12 mouse cellular contexts compared by ENCODE assay signal in genomic region chr5:123985434-123985833, GRCm38 (mm10). TPM values are rescaled to one million over a fixed set of nuclear protein-coding genes. Genes with fewer than 3 reads are reported as not detected.
A peak's percentile ranks its signal among the peaks of the same experiment; 100 is the strongest.
DNase-seq lines count a peak whose midpoint lies in the region; ATAC-seq lines count a peak whose summit lies in the region.
"Had no signal": no experiment of that assay in that cellular context is flagged by ENCODE, and none has a peak within 500 bp of the region (broad histone marks: within the 10 kb centered on the region; RNA-seq: fewer than 3 reads in every experiment).

No protein-coding gene starts in this region.

- no peak overlapping the region for H3K27ac ChIP-seq in embryonic facial prominence, embryonic 12.5 days
- H3K27ac ChIP-seq in embryonic facial prominence, embryonic 10.5 days (replicated peaks), result no peak overlapping the region; the same call in 1 of the 2 replicates
- H3K27ac ChIP-seq in heart, embryonic 16.5 days (ENCODE audit: low read length), result peak overlapping the region; percentile 30
- no peak overlapping the region for H3K27ac ChIP-seq in limb, embryonic 13.5 days
- H3K27ac ChIP-seq: macrophage had no signal

- DNase-seq in embryonic facial prominence, embryonic 10.5 days (ENCODE audit: low spot score), result no peak
- DNase-seq in heart, adult 18-20 months, result no peak
- DNase-seq in layer of hippocampus, adult 9-11 months, result peak; percentile 82
- DNase-seq in layer of hippocampus, postnatal 25 days (ENCODE audit: extremely low spot score in 1 of 2, low spot score in 1 of 2), result no peak
- DNase-seq: kidney, adult 11 months; lung, adult 18-20 months; right cerebral cortex, postnatal 25 days; thymus, adult 2 months had no signal

- H3K9ac ChIP-seq in embryonic facial prominence, embryonic 12.5 days, result peak overlapping the region; percentile 27; the same call in 1 of the 2 replicates
- H3K9ac ChIP-seq in heart, embryonic 16.5 days (ENCODE audit: low read length), result peak overlapping the region; percentile 47
- 0 out of 2 replicates have a peak overlapping the region, but pooled peaks have one; percentile 13 for H3K9ac ChIP-seq in limb, embryonic 13.5 days

- no peak for ATAC-seq in embryonic facial prominence, embryonic 12.5 days (ENCODE audit: insufficient number of reproducible peaks, insufficient read depth, low FRiP score, low TSS enrichment)
- 0 out of 2 replicates have a peak, but pooled peaks have one; percentile 11 for ATAC-seq in heart, embryonic 16.5 days (replicated peaks; ENCODE audit: extremely low read depth, insufficient read depth, low FRiP score)
- ATAC-seq in limb, embryonic 13.5 days (ENCODE audit: low FRiP score, low read depth), result peak; percentile 44; the same call in 1 of the 2 replicates

- H3K4me3 ChIP-seq in embryonic facial prominence, embryonic 12.5 days, result no peak overlapping the region
- no peak overlapping the region for H3K4me3 ChIP-seq in embryonic facial prominence, embryonic 10.5 days
- no peak overlapping the region for H3K4me3 ChIP-seq in heart, embryonic 16.5 days (ENCODE audit: low read length)
- H3K4me3 ChIP-seq in limb, embryonic 13.5 days, result no peak overlapping the region

- peaks cover 13% of the 10 kb centered on the region; the same call in 1 of the 2 replicates for H3K4me1 ChIP-seq in embryonic facial prominence, embryonic 12.5 days
- H3K4me1 ChIP-seq in embryonic facial prominence, embryonic 10.5 days, result peaks cover 44% of the 10 kb centered on the region
- peaks cover 49% of the 10 kb centered on the region for H3K4me1 ChIP-seq in heart, embryonic 16.5 days (ENCODE audit: control insufficient read depth, insufficient read depth, low read length)
- H3K4me1 ChIP-seq in limb, embryonic 13.5 days, result peaks cover 13% of the 10 kb centered on the region

- H3K9me3 ChIP-seq in embryonic facial prominence, embryonic 12.5 days, result no peaks in the 10 kb centered on the region
- H3K9me3 ChIP-seq in embryonic facial prominence, embryonic 10.5 days, result no peaks in the 10 kb centered on the region
- no peaks in the 10 kb centered on the region for H3K9me3 ChIP-seq in heart, embryonic 16.5 days (replicated peaks; ENCODE audit: control insufficient read depth, low read length)
- no peaks in the 10 kb centered on the region for H3K9me3 ChIP-seq in limb, embryonic 13.5 days

- H3K4me2 ChIP-seq in embryonic facial prominence, embryonic 12.5 days (replicated peaks), result no peak overlapping the region
- H3K4me2 ChIP-seq in heart, embryonic 16.5 days (ENCODE audit: low read depth, low read length), result no peak overlapping the region
- no peak overlapping the region for H3K4me2 ChIP-seq in limb, embryonic 13.5 days (replicated peaks)

- 0 out of 2 replicates have a peak, but pooled peaks cover 3% of the 10 kb centered on the region for H3K27me3 ChIP-seq in embryonic facial prominence, embryonic 12.5 days
- no peaks in the 10 kb centered on the region for H3K27me3 ChIP-seq in embryonic facial prominence, embryonic 10.5 days (replicated peaks; ENCODE audit: low read depth, poor library complexity, severe bottlenecking)
- H3K27me3 ChIP-seq in heart, embryonic 16.5 days (ENCODE audit: control insufficient read depth, insufficient read depth, low read length), result no peaks in the 10 kb centered on the region
- H3K27me3 ChIP-seq in limb, embryonic 13.5 days, result no peaks in the 10 kb centered on the region

- 0 out of 2 replicates have a peak, but pooled peaks cover 3% of the 10 kb centered on the region for H3K36me3 ChIP-seq in embryonic facial prominence, embryonic 12.5 days
- no peaks in the 10 kb centered on the region; the same call in 1 of the 2 replicates for H3K36me3 ChIP-seq in embryonic facial prominence, embryonic 10.5 days (replicated peaks)
- no peaks in the 10 kb centered on the region for H3K36me3 ChIP-seq in heart, embryonic 16.5 days (ENCODE audit: control insufficient read depth, insufficient read depth)
- H3K36me3 ChIP-seq in limb, embryonic 13.5 days, result no peaks in the 10 kb centered on the region

- WGBS in embryonic facial prominence, embryonic 12.5 days, result 85% methylated on average over 9 of the region's 9 CpGs
- WGBS in embryonic facial prominence, embryonic 10.5 days, result 79% methylated on average over 9 of the region's 9 CpGs
- WGBS in heart, embryonic 16.5 days, result 51% methylated on average over 9 of the region's 9 CpGs
- 70% methylated on average over 9 of the region's 9 CpGs for WGBS in limb, embryonic 13.5 days

RNA-seq across cellular contexts. Expression of gene Hip1r, which starts 12.0 kb away (rescaled TPM):
- 10.0 and 11.4 TPM in 2 replicates for polyA plus RNA-seq in embryonic facial prominence, embryonic 12.5 days (2016; fragmentation: Nextera tagmentation; extraction: Ambion mirVana)
- polyA plus RNA-seq in embryonic facial prominence, embryonic 10.5 days (2016; fragmentation: Nextera tagmentation; extraction: Ambion mirVana), result 8.5 and 10.7 TPM in 2 replicates
- 11.2 and 11.7 TPM in 2 replicates for polyA plus RNA-seq in heart, embryonic 16.5 days (2015; fragmentation: Nextera tagmentation; extraction: Ambion mirVana)
- 10 to 100 TPM; 11.1 to 11.3 TPM for total RNA-seq in heart, adult 18-20 months (2021)
- 10 to 100 TPM; 48.8 to 51.3 TPM for total RNA-seq in layer of hippocampus, postnatal 25 days (2021)
- 8.6 and 8.8 TPM in 2 replicates for polyA plus RNA-seq in limb, embryonic 13.5 days (2015; fragmentation: Nextera tagmentation; extraction: Ambion mirVana)

RNA-seq across cellular contexts. Expression of gene Vps37b, which starts 46.6 kb away (rescaled TPM):
- polyA plus RNA-seq in embryonic facial prominence, embryonic 12.5 days (2016; fragmentation: Nextera tagmentation; extraction: Ambion mirVana), result 42.5 and 42.8 TPM in 2 replicates
- polyA plus RNA-seq in embryonic facial prominence, embryonic 10.5 days (2016; fragmentation: Nextera tagmentation; extraction: Ambion mirVana), result 43.8 and 47.6 TPM in 2 replicates
- 58.7 and 61.4 TPM in 2 replicates for polyA plus RNA-seq in heart, embryonic 16.5 days (2015; fragmentation: Nextera tagmentation; extraction: Ambion mirVana)
- total RNA-seq in heart, adult 18-20 months (2021), result 10 to 100 TPM; 15.1 to 15.2 TPM
- 10 to 100 TPM; 41.2 to 47.2 TPM for total RNA-seq in layer of hippocampus, postnatal 25 days (2021)
- polyA plus RNA-seq in limb, embryonic 13.5 days (2015; fragmentation: Nextera tagmentation; extraction: Ambion mirVana), result 40.9 and 43.7 TPM in 2 replicates

RNA-seq across cellular contexts. Expression of gene Ccdc62, which starts 55.0 kb away (rescaled TPM):
- polyA plus RNA-seq in embryonic facial prominence, embryonic 12.5 days (2016; fragmentation: Nextera tagmentation; extraction: Ambion mirVana), result 7.1 and 7.8 TPM in 2 replicates
- 5.0 and 5.9 TPM in 2 replicates for polyA plus RNA-seq in embryonic facial prominence, embryonic 10.5 days (2016; fragmentation: Nextera tagmentation; extraction: Ambion mirVana)
- polyA plus RNA-seq in heart, embryonic 16.5 days (2015; fragmentation: Nextera tagmentation; extraction: Ambion mirVana), result 4.4 and 6.3 TPM in 2 replicates
- total RNA-seq in heart, adult 18-20 months (2021), result 1 to 10 TPM; 3.8 to 4.1 TPM
- 1 to 10 TPM; 3.5 to 4.3 TPM for total RNA-seq in layer of hippocampus, postnatal 25 days (2021)
- 7.0 and 7.4 TPM in 2 replicates for polyA plus RNA-seq in limb, embryonic 13.5 days (2015; fragmentation: Nextera tagmentation; extraction: Ambion mirVana)

RNA-seq across cellular contexts. Expression of gene Gm43518, which starts 58.2 kb away (rescaled TPM):
- polyA plus RNA-seq in embryonic facial prominence, embryonic 12.5 days (2016; fragmentation: Nextera tagmentation; extraction: Ambion mirVana), result 2.8 and 5.4 TPM in 2 replicates
- 2.0 TPM in 2 replicates for polyA plus RNA-seq in embryonic facial prominence, embryonic 10.5 days (2016; fragmentation: Nextera tagmentation; extraction: Ambion mirVana)
- polyA plus RNA-seq in heart, embryonic 16.5 days (2015; fragmentation: Nextera tagmentation; extraction: Ambion mirVana), result 1.8 and 2.9 TPM in 2 replicates
- 1 to 10 TPM in 1 of 2 experiments, not detected in 1; 1.1 TPM for total RNA-seq in heart, adult 18-20 months (2021)
- total RNA-seq in layer of hippocampus, postnatal 25 days (2021), result 1 to 10 TPM in 1 of 2 experiments, under 1 TPM in 1; 0.54 to 1.4 TPM
- polyA plus RNA-seq in limb, embryonic 13.5 days (2015; fragmentation: Nextera tagmentation; extraction: Ambion mirVana), result 4.1 and 5.5 TPM in 2 replicates
- polyA plus RNA-seq: macrophage had no signal
